Mouse (Mus musculus) stomach, embryonic 16.5 days (tissue): ENCODE results near the gene Gm17545. TPM values are rescaled to one million over a fixed set of nuclear protein-coding genes. Genes with fewer than 3 reads are reported as not detected.
"Not testable (repeated sequence)": the region's sequence is repeated elsewhere in the genome, so short reads cannot be mapped to it uniquely, and the experiment has no call there.

Experiments used
- ATAC-seq: fragments of 200-750 bp; cut with Nextera tagmentation; 2 replicates; pipeline ENCODE4 v1.8.0; 2017; ENCODE audit warnings: moderate number of reproducible peaks, moderate TSS enrichment; ENCODE audit not compliant: insufficient read depth, low FRiP score
- H3K27ac ChIP-seq: fragments of 300-500 bp; sonication (generic); 2 replicates; pipeline ENCODE4 v1.5.1; 2014; ENCODE audit warnings: low read length
- H3K27me3 ChIP-seq: fragments of 300-500 bp; sonication (generic); 2 replicates; pipeline ENCODE4 v1.6.1; 2014; ENCODE audit warnings: low read length, control low read depth, mixed read lengths; ENCODE audit not compliant: control insufficient read depth, insufficient read depth
- H3K36me3 ChIP-seq: fragments of 300-500 bp; sonication (generic); 2 replicates; pipeline ENCODE4 v1.6.1; 2014; ENCODE audit warnings: low read length; ENCODE audit not compliant: control insufficient read depth, insufficient read depth
- H3K4me1 ChIP-seq: fragments of 300-500 bp; sonication (generic); 2 replicates; pipeline ENCODE4 v1.6.1; 2014; ENCODE audit warnings: low read length, control low read depth, mixed read lengths; ENCODE audit not compliant: control insufficient read depth, insufficient read depth
- H3K4me2 ChIP-seq: fragments of 300-500 bp; sonication (generic); 2 replicates; pipeline ENCODE4 v1.6.1; 2014; ENCODE audit warnings: low read depth, low read length, mixed read lengths
- H3K4me3 ChIP-seq: fragments of 300-500 bp; sonication (generic); replicated peaks from 2 replicates; pipeline ENCODE4 v1.5.1; 2014; ENCODE audit warnings: mild to moderate bottlenecking, low read length
- H3K9ac ChIP-seq: fragments of 300-500 bp; sonication (generic); 2 replicates; pipeline ENCODE4 v1.6.1; 2014; ENCODE audit warnings: low read length
- H3K9me3 ChIP-seq: fragments of 300-500 bp; sonication (generic); replicated peaks from 2 replicates; pipeline ENCODE4 v1.6.1; 2016; ENCODE audit warnings: low read length, control low read depth; ENCODE audit not compliant: control insufficient read depth
- WGBS: fragments of 180-500 bp; shearing (Covaris S2); extraction: QIAGEN DNeasy Blood & Tissue Kit; methylation state at CpG from one replicate; pipeline ENCODE4 v1.1.7; 2014; 5-methylcytosine and 5-hydroxymethylcytosine counted together
- polyA plus RNA-seq: library from polyadenylated mRNA; unstranded; fragments of >200 nt; fragmentation: Nextera tagmentation; extraction: Ambion mirVana; gene quantifications from 2 replicates; pipeline ENCODE4 v1.2.1, GENCODE M21; 2015

Gm17545 gene
- not detected in 2 replicates for polyA plus RNA-seq

- not testable (repeated sequence) for H3K9ac ChIP-seq, H3K27me3 ChIP-seq, H3K27ac ChIP-seq, H3K9me3 ChIP-seq, H3K4me3 ChIP-seq, H3K4me1 ChIP-seq, ATAC-seq, H3K4me2 ChIP-seq
- peaks cover 55% of the 10 kb centered on the region for H3K36me3 ChIP-seq
- 91% methylated on average over 8 of the region's 8 CpGs for WGBS
Measured at GRCm38 (mm10) chr9:22453990-22454389, at the start of gene Gm17545. Gene Gm17545, plus strand, starts transcription at chr9:22454290.

GRCm38 (mm10) chr9:22405414-22405813, 48.7 kb upstream of the Gm17545 start:
- Histone ChIP-seq H3K9me3 (no peaks in the 10 kb centered on the region), H3K9ac (no peak overlapping the region), H3K4me2 (no peak overlapping the region), H3K27ac (peak overlapping the region; percentile 43; the same call in 1 of the 2 replicates), H3K36me3 (no peaks in the 10 kb centered on the region), H3K27me3 (no peaks in the 10 kb centered on the region), H3K4me1 (no peaks in the 10 kb centered on the region), H3K4me3 (no peak overlapping the region)
- 63% methylated on average over 3 of the region's 3 CpGs for WGBS
- ATAC-seq, result no peak

- not testable (repeated sequence) for H3K4me2 ChIP-seq, H3K9me3 ChIP-seq, H3K4me1 ChIP-seq, H3K9ac ChIP-seq, H3K27ac ChIP-seq, H3K27me3 ChIP-seq, H3K36me3 ChIP-seq, ATAC-seq, H3K4me3 ChIP-seq
- 66% methylated on average over 4 of the region's 4 CpGs for WGBS
Measured at GRCm38 (mm10) chr9:22407633-22408032, 46.5 kb upstream of the Gm17545 start.

- not testable (repeated sequence) for H3K4me1 ChIP-seq, H3K9ac ChIP-seq, H3K4me2 ChIP-seq, H3K36me3 ChIP-seq, H3K9me3 ChIP-seq, H3K27me3 ChIP-seq, H3K27ac ChIP-seq, H3K4me3 ChIP-seq, ATAC-seq
- WGBS, result 15% methylated on average over 4 of the region's 4 CpGs
Measured at GRCm38 (mm10) chr9:22408344-22408743, 45.7 kb upstream of the Gm17545 start.

- 63% methylated on average over 7 of the region's 7 CpGs for WGBS
- Histone ChIP-seq H3K36me3 (no peaks in the 10 kb centered on the region), H3K4me2 (no peak overlapping the region), H3K4me1 (no peaks in the 10 kb centered on the region), H3K9me3 (no peaks in the 10 kb centered on the region), H3K27ac (no peak overlapping the region), H3K4me3 (no peak overlapping the region), H3K9ac (no peak overlapping the region), H3K27me3 (no peaks in the 10 kb centered on the region)
- ATAC-seq, result no peak
Measured at GRCm38 (mm10) chr9:22409501-22409900, 44.6 kb upstream of the Gm17545 start.

GRCm38 (mm10) chr9:22411002-22411857, 42.9 kb upstream of the Gm17545 start, which contains the start of gene 9530077C05Rik:
Gene 9530077C05Rik, plus strand, starts transcription at chr9:22411513.
- no peaks in the 10 kb centered on the region for H3K27me3 ChIP-seq
- peak within 1 kb of the TSS; percentile 91 for H3K4me2 ChIP-seq
- H3K36me3 ChIP-seq, result no peaks in the 10 kb centered on the region
- H3K27ac ChIP-seq, result no peak within 1 kb of the TSS
- H3K4me1 ChIP-seq, result no peaks in the 10 kb centered on the region
- H3K4me3 ChIP-seq, result peak within 1 kb of the TSS; percentile 64
- under 1% methylated on average over 43 of the region's 43 CpGs for WGBS
- no peaks in the 10 kb centered on the region for H3K9me3 ChIP-seq
- peak within 1 kb of the TSS; percentile 81 for H3K9ac ChIP-seq
- peak; percentile 99 for ATAC-seq

GRCm38 (mm10) chr9:22416187-22416586, 37.9 kb upstream of the Gm17545 start:
- H3K4me3 ChIP-seq, result no peak overlapping the region
- no peak overlapping the region for H3K4me2 ChIP-seq
- no peaks in the 10 kb centered on the region; the same call in 1 of the 2 replicates for H3K27me3 ChIP-seq
- no peaks in the 10 kb centered on the region for H3K36me3 ChIP-seq
- WGBS, result 72% methylated on average over 3 of the region's 3 CpGs
- no peak overlapping the region for H3K27ac ChIP-seq
- no peak overlapping the region for H3K9ac ChIP-seq
- no peak for ATAC-seq
- no peaks in the 10 kb centered on the region for H3K4me1 ChIP-seq
- H3K9me3 ChIP-seq, result no peaks in the 10 kb centered on the region

GRCm38 (mm10) chr9:22417547-22417946, 36.5 kb upstream of the Gm17545 start:
- Histone ChIP-seq H3K27ac (no peak overlapping the region), H3K36me3 (no peaks in the 10 kb centered on the region), H3K9ac (no peak overlapping the region), H3K4me2 (no peak overlapping the region), H3K4me1 (no peaks in the 10 kb centered on the region), H3K27me3 (no peaks in the 10 kb centered on the region; the same call in 1 of the 2 replicates), H3K4me3 (no peak overlapping the region), H3K9me3 (no peaks in the 10 kb centered on the region)
- ATAC-seq, result no peak
- 43% methylated on average over 6 of the region's 6 CpGs for WGBS

- Histone ChIP-seq H3K4me3 (no peak overlapping the region), H3K9me3 (no peaks in the 10 kb centered on the region), H3K4me1 (no peaks in the 10 kb centered on the region), H3K27ac (no peak overlapping the region), H3K27me3 (no peaks in the 10 kb centered on the region; the same call in 1 of the 2 replicates), H3K36me3 (no peaks in the 10 kb centered on the region), H3K4me2 (no peak overlapping the region), H3K9ac (no peak overlapping the region)
- no peak for ATAC-seq
- 83% methylated on average over 3 of the region's 3 CpGs for WGBS
Measured at GRCm38 (mm10) chr9:22419877-22420276, 34.2 kb upstream of the Gm17545 start.
